Mouse (Mus musculus) kidney, postnatal 10 days (tissue): ENCODE results near the gene Chpf2.
A peak's percentile ranks its signal among the peaks of the same experiment; 100 is the strongest.

Source experiments
- DNase-seq: peaks from one replicate; pipeline ENCODE4 v3.0.0; 2021; ENCODE audit warnings: mixed read lengths

Gene Chpf2

GRCm38 (mm10) chr5:24591796-24592470 is 5.4 kb downstream of the Chpf2 start:
- peak; percentile 68 for DNase-seq

- DNase-seq: peak; percentile 47
These were observed 6.1 kb downstream of the Chpf2 start for GRCm38 (mm10) chr5:24592471-24593160.

- no peak for DNase-seq
These were observed 6.7 kb downstream of the Chpf2 start for GRCm38 (mm10) chr5:24593230-24593629.

- DNase-seq: no peak
These were observed 7.4 kb downstream of the Chpf2 start for GRCm38 (mm10) chr5:24593928-24594327.

GRCm38 (mm10) chr5:24594346-24594745 is 7.8 kb downstream of the Chpf2 start:
- no peak for DNase-seq

- no peak for DNase-seq
These were observed 8.7 kb downstream of the Chpf2 start for GRCm38 (mm10) chr5:24595261-24595660.

- DNase-seq: no peak
These were observed 9.3 kb downstream of the Chpf2 start for GRCm38 (mm10) chr5:24595786-24596380.

GRCm38 (mm10) chr5:24596519-24597171 is 10.1 kb downstream of the Chpf2 start:
- peak; percentile 50 for DNase-seq

- DNase-seq: peak; percentile 88
These were observed 10.7 kb downstream of the Chpf2 start for GRCm38 (mm10) chr5:24597221-24597728.

- peak; percentile 22 for DNase-seq
These were observed 11.5 kb downstream of the Chpf2 start for GRCm38 (mm10) chr5:24597901-24598569.

- peak; percentile 82 for DNase-seq
These were observed 12.0 kb downstream of the Chpf2 start for GRCm38 (mm10) chr5:24598570-24599006.

- DNase-seq: no peak
These were observed 12.6 kb downstream of the Chpf2 start for GRCm38 (mm10) chr5:24599137-24599536.

GRCm38 (mm10) chr5:24600236-24600635 is 13.7 kb downstream of the Chpf2 start:
- no peak for DNase-seq

GRCm38 (mm10) chr5:24601071-24601835 is 14.7 kb downstream of the Chpf2 start:
- peak; percentile 64 for DNase-seq

GRCm38 (mm10) chr5:24601911-24602750 is 15.6 kb downstream of the Chpf2 start:
- DNase-seq: peak; percentile 89

- DNase-seq: peak; percentile 93
These were observed 16.3 kb downstream of the Chpf2 start for GRCm38 (mm10) chr5:24602751-24603343.

- DNase-seq: peak; percentile 37
These were observed 17.0 kb downstream of the Chpf2 start for GRCm38 (mm10) chr5:24603431-24604010.

GRCm38 (mm10) chr5:24604080-24604655 is 17.6 kb downstream of the Chpf2 start:
- no peak for DNase-seq

- DNase-seq: peak; percentile 95
These were observed 18.1 kb downstream of the Chpf2 start for GRCm38 (mm10) chr5:24604656-24605100.
